Mouse (Mus musculus) heart, postnatal 4 days (tissue): ENCODE measurements at regions not wholly inside any gene's neighbourhood (a gene's known extent, or its start where the extent isn't known, plus 50 kb on each side); places are given as distances from the start of the nearest gene placed in this dataset.

Experiments used
- DNase-seq: peaks from one replicate; pipeline ENCODE4 v3.0.0; 2021

DNA sequence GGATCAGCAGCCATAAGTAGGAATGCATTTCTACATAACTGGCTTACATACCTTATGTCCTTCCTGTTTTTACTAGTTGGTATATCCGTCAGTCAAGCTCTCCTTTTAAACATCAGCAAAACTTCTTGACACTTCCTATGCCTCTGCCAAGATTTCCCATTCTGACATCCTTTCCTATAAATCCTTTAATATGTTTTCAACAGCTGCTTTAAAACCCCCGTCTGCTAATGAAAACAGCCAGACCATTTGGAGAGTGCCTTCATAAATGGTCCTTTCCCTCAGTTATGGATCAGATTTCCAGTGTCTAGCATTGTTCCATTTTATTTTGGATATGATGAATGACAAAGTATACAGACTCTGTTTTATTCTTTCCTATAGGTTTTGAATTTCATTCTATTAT lies 270.7 kb upstream of the Rgmb start:
- no peak for DNase-seq

DNA sequence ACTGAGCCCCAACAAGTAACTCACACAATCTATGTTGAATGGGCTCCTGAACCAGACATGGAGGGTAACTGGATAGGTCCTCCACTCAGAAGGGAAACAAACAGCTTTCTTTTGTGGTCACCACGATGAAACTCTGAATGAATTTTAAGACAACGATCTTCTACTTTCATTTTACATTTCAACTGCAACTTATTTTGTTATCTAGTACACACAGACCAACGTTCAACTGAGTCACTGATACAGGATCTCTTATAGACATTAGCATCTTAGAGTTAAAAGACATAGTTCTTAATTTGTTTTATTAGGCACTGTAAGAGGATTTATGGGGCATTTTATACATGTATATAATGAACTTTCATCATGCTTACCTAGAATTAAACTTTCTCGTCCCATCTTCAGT lies 262.1 kb upstream of the Rgmb start:
- DNase-seq: no peak

GRCm38 (mm10) chr17:16089619-16090280 lies 258.9 kb upstream of the Rgmb start:
- no peak for DNase-seq

DNA sequence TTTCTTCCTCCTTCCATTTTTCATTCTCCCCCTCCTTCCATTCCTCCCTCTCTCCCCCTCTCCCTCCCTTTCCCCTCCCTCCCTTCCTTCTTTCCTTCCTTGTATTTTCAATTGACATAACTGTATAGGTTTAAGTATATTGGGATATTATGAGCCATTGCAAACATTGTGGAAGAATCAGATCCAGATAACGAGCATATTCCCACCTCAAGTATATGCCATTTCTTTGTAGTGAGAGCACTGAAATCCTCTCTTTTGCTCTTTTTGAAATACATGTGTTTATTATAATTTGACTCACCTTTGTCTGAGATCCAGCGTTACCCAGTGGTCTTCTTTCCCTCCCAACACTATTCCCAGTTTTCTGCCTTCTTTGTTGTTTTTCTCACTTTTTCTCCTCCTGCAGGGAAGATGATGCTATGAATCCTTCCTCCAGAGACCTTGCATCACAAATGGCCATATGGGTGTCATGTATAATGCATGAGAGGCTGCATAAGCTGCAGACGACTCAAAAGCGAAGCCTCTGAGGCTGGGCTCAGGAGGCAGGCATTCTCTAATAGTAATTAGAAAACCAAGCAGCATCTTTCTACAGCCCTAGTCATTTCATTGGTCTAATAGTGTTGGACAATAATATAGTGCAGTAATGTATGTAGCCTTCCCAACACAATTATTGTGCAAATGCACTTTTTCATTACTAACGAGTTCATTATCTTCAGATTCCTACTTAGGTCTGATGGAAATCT lies 258.2 kb upstream of the Rgmb start:
- DNase-seq: no peak

DNA sequence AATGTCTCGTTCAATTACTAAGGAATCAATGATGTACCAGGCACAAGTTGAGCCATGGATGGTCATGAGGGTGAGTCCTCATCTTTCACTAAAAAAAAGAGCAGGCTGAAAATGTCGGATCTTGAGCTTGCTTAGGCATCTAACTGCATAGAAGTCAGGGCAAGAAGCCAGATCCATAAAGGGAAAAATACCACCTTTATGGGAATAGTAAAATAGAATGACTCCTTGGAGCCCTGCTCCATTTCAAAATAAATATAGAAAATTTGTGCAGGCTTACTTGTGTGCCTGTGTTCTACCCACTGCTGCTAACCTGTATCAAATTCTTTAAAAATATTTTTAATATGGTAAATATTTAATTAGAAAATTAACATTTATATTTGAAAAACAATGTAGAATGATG lies 256.2 kb upstream of the Rgmb start:
- no peak for DNase-seq

DNA sequence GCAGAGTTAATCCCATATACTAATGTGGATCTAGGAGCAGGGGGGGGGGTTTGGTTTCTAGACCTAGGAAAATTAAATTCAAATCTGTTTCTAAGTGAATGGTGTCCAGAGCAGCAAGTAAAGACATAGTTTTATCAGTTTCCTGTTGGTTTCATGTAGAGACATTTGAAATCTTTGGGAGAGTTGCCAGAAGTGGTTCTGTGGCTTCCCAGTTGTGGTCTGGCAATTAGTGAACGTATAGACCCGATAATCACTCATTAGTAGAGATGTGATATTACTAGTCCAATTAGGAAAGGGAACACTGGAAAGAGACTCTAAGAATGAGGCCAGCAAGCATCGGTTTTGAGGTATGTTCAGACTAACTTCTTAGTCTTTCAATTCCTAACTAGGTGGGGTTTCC lies 252.0 kb upstream of the Rgmb start:
- no peak for DNase-seq

DNA sequence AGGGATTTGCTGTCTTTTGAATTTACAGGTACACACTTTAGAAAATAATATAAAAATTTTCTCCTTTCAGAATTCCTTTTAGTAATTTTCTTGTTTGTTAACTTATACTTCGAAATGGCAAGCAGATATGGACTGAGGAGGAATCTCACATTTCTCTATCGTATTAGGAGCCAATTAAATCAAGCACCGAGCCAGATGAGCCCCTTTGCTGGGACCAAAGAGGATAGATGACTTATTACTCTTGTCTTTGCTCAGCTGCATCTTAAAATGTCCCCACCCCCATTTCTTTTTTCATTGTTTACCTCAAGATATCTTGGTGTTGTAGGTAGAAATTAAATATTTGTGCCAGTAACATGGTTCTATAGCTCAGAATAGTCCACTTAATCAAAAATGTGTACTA lies 247.7 kb upstream of the Rgmb start:
- DNase-seq: no peak

GRCm38 (mm10) chr17:16069334-16069733 lies 238.5 kb upstream of the Rgmb start:
- DNase-seq: no peak

- no peak for DNase-seq
Observed at GRCm38 (mm10) chr17:16067858-16068257, 237.0 kb upstream of the Rgmb start.

GRCm38 (mm10) chr17:16054481-16054880 lies 223.6 kb upstream of the Rgmb start:
- peak; percentile 12 for DNase-seq

GRCm38 (mm10) chr17:16051713-16052112 lies 220.9 kb upstream of the Rgmb start:
- peak; percentile 10 for DNase-seq

DNA sequence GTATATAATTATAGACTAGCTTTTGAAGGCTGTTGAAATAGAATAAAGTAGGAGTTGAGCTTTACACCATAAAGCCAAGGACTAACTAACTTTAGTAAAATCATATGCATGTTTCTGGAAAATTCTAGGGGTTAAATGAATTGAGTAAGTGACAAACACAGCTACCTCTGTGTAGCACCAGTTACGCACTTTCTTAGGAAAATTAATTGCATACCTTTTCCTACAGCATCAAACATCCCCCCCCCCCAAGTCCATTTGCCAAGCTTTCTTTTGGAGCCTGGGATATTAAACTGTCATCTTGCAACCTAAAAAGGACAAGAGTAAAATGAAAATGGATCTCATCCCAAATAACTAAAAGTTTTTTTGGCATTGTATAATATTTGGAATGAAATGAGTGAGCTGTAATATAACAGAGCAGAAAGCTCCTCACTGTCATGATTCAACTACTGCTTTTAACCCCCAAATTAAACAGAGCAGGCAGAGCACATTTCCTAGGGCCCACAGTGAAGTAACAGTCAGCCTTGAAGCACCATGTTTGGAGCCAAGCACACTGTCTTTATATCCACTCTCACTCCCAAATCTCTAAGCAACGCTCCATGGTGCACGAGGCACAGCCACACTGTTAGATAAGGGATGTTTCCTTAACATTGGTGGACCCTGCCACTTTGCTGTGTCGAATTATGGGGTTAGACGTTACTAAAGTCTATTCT lies 210.9 kb upstream of the Rgmb start:
- DNase-seq: no peak

DNA sequence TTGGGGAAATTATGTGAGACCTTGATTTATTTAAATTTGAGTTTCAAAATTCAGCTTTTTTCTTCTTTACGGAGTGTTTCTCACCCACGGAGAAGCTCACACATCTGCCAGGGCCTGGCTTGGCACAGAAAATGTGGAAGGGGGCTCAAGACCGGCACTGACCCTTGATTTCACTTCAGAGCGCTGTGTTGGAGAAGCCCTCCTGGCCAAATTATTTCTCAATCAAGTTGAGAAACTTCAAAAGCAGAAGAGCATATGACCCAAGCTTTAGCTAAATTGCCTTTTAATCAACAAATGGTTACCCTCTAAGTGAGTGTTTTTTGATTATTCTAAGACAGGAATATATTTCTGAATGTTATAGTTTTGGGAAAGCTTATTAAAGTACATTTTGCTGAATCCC lies 197.2 kb upstream of the Rgmb start:
- DNase-seq: no peak

- DNase-seq: no peak
Observed at GRCm38 (mm10) chr17:16004871-16005575, 174.2 kb upstream of the Rgmb start.

DNA sequence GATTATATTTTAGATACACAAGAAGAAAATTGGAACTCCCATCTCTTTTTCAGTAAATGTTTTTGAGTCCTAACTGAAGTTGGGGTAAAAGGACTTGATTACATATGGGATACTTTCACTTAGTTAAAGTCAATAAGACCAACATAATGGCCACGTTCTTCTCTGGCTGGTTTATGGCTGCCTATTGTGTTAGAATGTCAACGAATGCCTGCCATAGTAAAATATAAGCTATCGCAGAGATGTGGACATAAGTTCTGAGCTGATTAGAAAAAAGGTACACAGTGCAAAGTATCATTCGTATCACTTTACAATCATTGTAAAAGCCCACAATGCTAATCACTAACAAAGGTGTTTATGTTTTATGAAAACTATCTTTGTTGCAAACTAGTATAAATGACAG lies 173.2 kb upstream of the Rgmb start:
- no peak for DNase-seq

- no peak for DNase-seq
Observed at GRCm38 (mm10) chr17:15998771-15999170, 167.9 kb upstream of the Rgmb start.

DNA sequence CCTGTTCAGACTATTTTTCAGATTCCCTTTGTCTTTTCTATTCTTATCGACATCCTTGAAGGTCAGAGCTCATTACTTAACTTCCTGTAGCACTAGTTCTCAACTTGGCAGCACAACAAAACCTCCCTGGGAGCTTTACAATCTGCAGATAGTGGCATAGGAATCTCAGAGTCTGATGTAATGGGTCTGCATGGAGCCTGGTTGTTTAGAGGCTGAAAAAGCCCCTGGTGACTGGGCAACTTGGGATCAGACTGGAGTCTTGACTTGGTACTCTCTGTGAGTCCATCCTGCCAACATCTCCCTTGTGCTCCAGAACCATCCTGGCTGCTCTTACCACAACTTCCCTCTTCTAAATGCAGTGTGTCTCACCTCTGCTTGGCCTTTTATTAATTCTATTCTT lies 166.4 kb upstream of the Rgmb start:
- no peak for DNase-seq

GRCm38 (mm10) chr17:15995493-15995892 lies 164.7 kb upstream of the Rgmb start:
- DNase-seq: no peak

GRCm38 (mm10) chr17:15993361-15994287 lies 162.8 kb upstream of the Rgmb start:
- DNase-seq: peak; percentile 18

DNA sequence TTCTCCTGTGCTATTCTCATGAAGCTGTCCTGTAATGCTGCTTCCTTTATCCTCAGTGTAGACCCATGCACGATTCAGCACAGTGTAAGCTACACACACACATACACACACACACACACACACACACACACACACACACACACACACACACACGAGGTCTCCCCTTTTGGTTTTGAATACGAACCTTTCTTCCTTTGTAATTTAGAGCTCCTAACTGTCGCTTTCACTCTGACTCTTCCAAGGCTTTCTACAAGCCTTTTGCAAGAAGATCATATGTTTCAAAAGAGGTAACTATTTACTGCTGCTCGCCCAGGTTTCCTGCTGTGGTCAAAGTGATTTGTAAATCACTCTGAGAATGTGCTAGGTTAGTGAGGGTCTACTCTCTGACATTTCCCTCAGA lies 161.1 kb upstream of the Rgmb start:
- no peak for DNase-seq

- DNase-seq: no peak
Observed at GRCm38 (mm10) chr17:15990303-15990702, 159.5 kb upstream of the Rgmb start.

- no peak for DNase-seq
Observed at GRCm38 (mm10) chr17:15981558-15981957, 150.7 kb upstream of the Rgmb start.
